Mouse (Mus musculus) left cerebral cortex, adult 2 months (tissue): ENCODE data around the gene Mef2c. TPM values are rescaled to one million over a fixed set of nuclear protein-coding genes. Genes with fewer than 3 reads are reported as not detected.
A peak's percentile ranks its signal among the peaks of the same experiment; 100 is the strongest.

Source experiments
- DNase-seq, 2 experiments: peaks; one replicate each; pipeline ENCODE4 v3.0.0; 2021 to 2022; ENCODE audit warnings: low spot score in 2 of 2, mixed read lengths in 1 of 2; ENCODE audit errors: extremely low spot score in 1 of 2
- H3K27ac ChIP-seq: fragments of 200-600 bp; 2 replicates; pipeline ENCODE4 v1.8.1; 2022
- H3K4me3 ChIP-seq: fragments of 200-600 bp; 2 replicates; pipeline ENCODE4 v1.8.1; 2022
- CTCF ChIP-seq: fragments of 200-600 bp; IDR thresholded peaks from 2 replicates; pipeline ENCODE4 v1.8.1; 2022; ENCODE audit warnings: antibody characterized with exemption, mild to moderate bottlenecking, moderate library complexity
- intact Hi-C: fragments of 180-260 bp; cut with DNase I; formaldehyde crosslinking; loops from one replicate; pipeline ENCODE4 v1.15.1; 2025
- long read RNA-seq, 2 experiments: library from polyadenylated mRNA; stranded (forward); transcript quantifications; one replicate each; pipeline ENCODE4 v2.0.0; 2021; ENCODE audit warnings: borderline mapping rate in 2 of 2
- total RNA-seq, 2 experiments: library from RNA; stranded (reverse); gene quantifications; 2 replicates each; pipeline ENCODE4 v1.2.3; 2021

Gene Mef2c
- total RNA-seq, result 100 to 1,000 TPM; 545 to 647 TPM
- long read RNA-seq, experiment 1, full-length matches to known transcripts, result 179 of 395 reads
- long read RNA-seq, experiment 1, partial matches to known transcripts, result 109 of 395 reads
- long read RNA-seq, experiment 1, other reads (novel, unspliced or antisense), result 107 of 395 reads
- long read RNA-seq, experiment 2, full-length matches to known transcripts, result 72 of 176 reads
- long read RNA-seq, experiment 2, partial matches to known transcripts, result 4 of 176 reads
- long read RNA-seq, experiment 2, other reads (novel, unspliced or antisense), result 100 of 176 reads

GRCm38 (mm10) chr13:83503919-83504318, at the start of gene Mef2c:
Mef2c (plus strand) TSS chr13:83504034.
- no peak for DNase-seq
- Histone ChIP-seq H3K4me3 (no peak within 1 kb of the TSS), H3K27ac (peak within 1 kb of the TSS; percentile 20; the same call in 1 of the 2 replicates)
- TF ChIP-seq CTCF, result no peak
- intact Hi-C loops, result no loop called here

GRCm38 (mm10) chr13:83458729-83459128, 45.1 kb upstream of the Mef2c start:
- no peak for DNase-seq
- TF ChIP-seq CTCF, result no peak
- H3K4me3 ChIP-seq, result no peak overlapping the region
- intact Hi-C loops, result no loop called here
- H3K27ac ChIP-seq, result no peak overlapping the region

- Histone ChIP-seq H3K4me3 (no peak overlapping the region), H3K27ac (no peak overlapping the region)
- DNase-seq, result no peak
- intact Hi-C loops, result no loop called here
- no peak for TF ChIP-seq CTCF
These were observed 44.2 kb upstream of the Mef2c start for GRCm38 (mm10) chr13:83459600-83459999.

GRCm38 (mm10) chr13:83460620-83461019, 43.2 kb upstream of the Mef2c start:
- intact Hi-C loops, result no loop called here
- no peak for TF ChIP-seq CTCF
- no peak for DNase-seq
- Histone ChIP-seq H3K4me3 (no peak overlapping the region), H3K27ac (no peak overlapping the region)

- intact Hi-C loops, result no loop called here
- no peak overlapping the region for H3K4me3 ChIP-seq
- no peak overlapping the region for H3K27ac ChIP-seq
- no peak for DNase-seq
- TF ChIP-seq CTCF, result no peak
These were observed 42.3 kb upstream of the Mef2c start for GRCm38 (mm10) chr13:83461556-83461955.

GRCm38 (mm10) chr13:83466756-83467155, 37.1 kb upstream of the Mef2c start:
- Histone ChIP-seq H3K4me3 (no peak overlapping the region), H3K27ac (no peak overlapping the region)
- no peak for DNase-seq
- no peak for TF ChIP-seq CTCF
- intact Hi-C loops, result no loop called here

- Histone ChIP-seq H3K4me3 (no peak overlapping the region), H3K27ac (no peak overlapping the region)
- DNase-seq, result no peak
- no peak for TF ChIP-seq CTCF
- intact Hi-C loops, result no loop called here
These were observed 35.0 kb upstream of the Mef2c start for GRCm38 (mm10) chr13:83468794-83469193.

GRCm38 (mm10) chr13:83473755-83474154, 30.1 kb upstream of the Mef2c start:
- H3K4me3 ChIP-seq, result no peak overlapping the region
- intact Hi-C loops, result no loop called here
- DNase-seq, result no peak
- no peak for TF ChIP-seq CTCF
- H3K27ac ChIP-seq, result no peak overlapping the region

- TF ChIP-seq CTCF, result no peak
- peak overlapping the region; percentile 25; the same call in 1 of the 2 replicates for H3K27ac ChIP-seq
- H3K4me3 ChIP-seq, result no peak overlapping the region
- intact Hi-C loops, result no loop called here
- DNase-seq, result no peak
These were observed 23.4 kb upstream of the Mef2c start for GRCm38 (mm10) chr13:83480388-83480787.

- H3K4me3 ChIP-seq, result no peak overlapping the region
- no peak for DNase-seq
- peak overlapping the region; percentile 65 for H3K27ac ChIP-seq
- TF ChIP-seq CTCF, result no peak
- intact Hi-C loops, result no loop called here
These were observed 22.5 kb upstream of the Mef2c start for GRCm38 (mm10) chr13:83481310-83481709.

GRCm38 (mm10) chr13:83482087-83482486, 21.7 kb upstream of the Mef2c start:
- no peak for DNase-seq
- no peak for TF ChIP-seq CTCF
- Histone ChIP-seq H3K27ac (no peak overlapping the region; the same call in 1 of the 2 replicates), H3K4me3 (no peak overlapping the region)
- intact Hi-C loops, result no loop called here

- intact Hi-C loops, result no loop called here
- TF ChIP-seq CTCF, result no peak
- Histone ChIP-seq H3K27ac (no peak overlapping the region), H3K4me3 (no peak overlapping the region)
- no peak for DNase-seq
These were observed 19.6 kb upstream of the Mef2c start for GRCm38 (mm10) chr13:83484215-83484614.

- intact Hi-C loops, result no loop called here
- Histone ChIP-seq H3K4me3 (no peak overlapping the region), H3K27ac (no peak overlapping the region)
- TF ChIP-seq CTCF, result no peak
- DNase-seq, result no peak
These were observed 19.0 kb upstream of the Mef2c start for GRCm38 (mm10) chr13:83484721-83485369.
